Mouse (Mus musculus): ENCODE results near the gene Ifitm3.

DNA sequence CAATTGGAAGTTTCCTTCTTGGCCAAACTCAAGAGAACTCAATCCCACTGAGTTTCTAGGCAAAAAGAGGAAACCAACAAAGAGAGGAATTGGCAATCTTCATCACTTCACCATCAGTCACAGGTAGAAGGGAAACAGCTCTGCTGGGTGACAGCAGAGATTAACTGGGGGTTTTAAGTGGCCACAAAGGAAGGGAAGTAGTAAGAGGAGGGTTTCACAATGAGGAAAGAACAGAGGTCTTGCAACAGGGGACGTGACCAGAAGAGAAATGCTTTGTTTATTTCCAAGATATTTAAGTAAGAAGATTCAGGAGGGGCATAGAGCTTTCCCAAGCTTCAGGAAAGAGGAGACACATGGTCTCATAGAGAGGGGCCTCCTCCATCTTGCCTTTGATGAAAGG, 12.8 kb downstream of the Ifitm3 start:
- TF ChIP-seq CTCF (IDR thresholded peaks at IDR 0.05; ENCODE audit: insufficient read depth, low read depth, low read length) (no peak), POLR2A (IDR thresholded peaks at IDR 0.05; ENCODE audit: insufficient read depth, low read depth, low read length) (no peak)
